Mouse (Mus musculus) kidney, postnatal 10 days (tissue): ENCODE measurements around the gene Fzd9.
"Not testable (repeated sequence)": the region's sequence is repeated elsewhere in the genome, so short reads cannot be mapped to it uniquely, and the experiment has no call there.

Source experiments
- DNase-seq: peaks from one replicate; pipeline ENCODE4 v3.0.0; 2021; ENCODE audit warnings: mixed read lengths

Fzd9 gene

GRCm38 (mm10) chr5:135247337-135247736 lies 3.7 kb downstream of the Fzd9 start:
- DNase-seq, result no peak

- no peak for DNase-seq
Measured at GRCm38 (mm10) chr5:135246531-135246930, 4.5 kb downstream of the Fzd9 start.

- DNase-seq, result no peak
Measured at GRCm38 (mm10) chr5:135243166-135243565, 7.9 kb downstream of the Fzd9 start.

- DNase-seq, result no peak
Measured at GRCm38 (mm10) chr5:135242608-135243007, 8.4 kb downstream of the Fzd9 start.

- no peak for DNase-seq
Measured at GRCm38 (mm10) chr5:135242136-135242535, 8.9 kb downstream of the Fzd9 start.

- no peak for DNase-seq
Measured at GRCm38 (mm10) chr5:135241474-135241873, 9.6 kb downstream of the Fzd9 start.

- DNase-seq, result no peak
Measured at GRCm38 (mm10) chr5:135238832-135239231, 12.2 kb downstream of the Fzd9 start.

GRCm38 (mm10) chr5:135236571-135236970 lies 14.5 kb downstream of the Fzd9 start:
- peak; percentile 85 for DNase-seq

GRCm38 (mm10) chr5:135233166-135233920 lies 17.7 kb downstream of the Fzd9 start:
- peak; percentile 31 for DNase-seq

- no peak for DNase-seq
Measured at GRCm38 (mm10) chr5:135230186-135230585, 20.8 kb downstream of the Fzd9 start.

GRCm38 (mm10) chr5:135225879-135226278 lies 25.2 kb downstream of the Fzd9 start:
- not testable (repeated sequence) for DNase-seq

- no peak for DNase-seq
Measured at GRCm38 (mm10) chr5:135224169-135224568, 26.9 kb downstream of the Fzd9 start.

GRCm38 (mm10) chr5:135222066-135222465 lies 29.0 kb downstream of the Fzd9 start:
- DNase-seq, result no peak

GRCm38 (mm10) chr5:135220941-135221340 lies 30.1 kb downstream of the Fzd9 start:
- no peak for DNase-seq

GRCm38 (mm10) chr5:135216871-135217270 lies 34.2 kb downstream of the Fzd9 start:
- no peak for DNase-seq

GRCm38 (mm10) chr5:135208197-135208596 lies 42.8 kb downstream of the Fzd9 start:
- no peak for DNase-seq

- DNase-seq, result no peak
Measured at GRCm38 (mm10) chr5:135202763-135203162, 48.3 kb downstream of the Fzd9 start.
